Comparison of ENCODE assay signal across 13 mouse cellular contexts in genomic region chr11:75687343-75687993, GRCm38 (mm10). TPM values are rescaled to one million over a fixed set of nuclear protein-coding genes. Genes with fewer than 3 reads are reported as not detected.
DNase-seq lines count a peak whose midpoint lies in the region; ATAC-seq and TF ChIP-seq lines count a peak whose summit lies in the region.
"Had no signal": no experiment of that assay in that cellular context is flagged by ENCODE, and none has a peak within 500 bp of the region (broad histone marks: within the 10 kb centered on the region; RNA-seq: fewer than 3 reads in every experiment).

No protein-coding gene starts in this region.

- H3K9ac ChIP-seq in liver, embryonic 15.5 days = no peak overlapping the region
- no peak overlapping the region for H3K9ac ChIP-seq in liver, embryonic 12.5 days

- H3K27ac ChIP-seq in gastrocnemius, adult 2 months = peak overlapping the region; percentile 63
- H3K27ac ChIP-seq in liver, embryonic 15.5 days (replicated peaks) = 0 out of 2 replicates have a peak overlapping the region, but pooled peaks have one; percentile 2
- no peak overlapping the region for H3K27ac ChIP-seq in liver, embryonic 12.5 days
- H3K27ac ChIP-seq: left cerebral cortex, adult 2 months; midbrain, embryonic 10.5 days had no signal

- H3K4me3 ChIP-seq in gastrocnemius, adult 2 months = no peak overlapping the region
- no peak overlapping the region for H3K4me3 ChIP-seq in liver, embryonic 15.5 days (replicated peaks)
- H3K4me3 ChIP-seq in liver, embryonic 12.5 days = no peak overlapping the region
- H3K4me3 ChIP-seq: left cerebral cortex, adult 2 months; midbrain, embryonic 10.5 days had no signal

- H3K27me3 ChIP-seq in liver, embryonic 15.5 days = no peaks in the 10 kb centered on the region
- H3K27me3 ChIP-seq in liver, embryonic 12.5 days (replicated peaks) = no peaks in the 10 kb centered on the region

- intact Hi-C loops in gastrocnemius, adult 2 months (cut with DNase I) = no loop called here
- intact Hi-C loops in left cerebral cortex, postnatal 14 days (cut with DNase I) = no loop called here

- ATAC-seq in liver, embryonic 15.5 days (ENCODE audit: insufficient read depth) = no peak
- ATAC-seq in liver, embryonic 12.5 days = no peak

- H3K9me3 ChIP-seq in liver, embryonic 15.5 days (replicated peaks) = no peaks in the 10 kb centered on the region
- H3K9me3 ChIP-seq in liver, embryonic 12.5 days (replicated peaks) = no peaks in the 10 kb centered on the region
- H3K9me3 ChIP-seq: midbrain, embryonic 10.5 days had no signal

- H3K36me3 ChIP-seq in liver, embryonic 15.5 days (replicated peaks) = peaks cover 75% of the 10 kb centered on the region
- peaks cover 73% of the 10 kb centered on the region for H3K36me3 ChIP-seq in liver, embryonic 12.5 days

- H3K4me1 ChIP-seq in liver, embryonic 15.5 days (replicated peaks) = peaks cover 16% of the 10 kb centered on the region
- H3K4me1 ChIP-seq in liver, embryonic 12.5 days = peaks cover 27% of the 10 kb centered on the region
- H3K4me1 ChIP-seq: midbrain, embryonic 10.5 days had no signal

- H3K4me2 ChIP-seq in liver, embryonic 15.5 days = no peak overlapping the region
- H3K4me2 ChIP-seq in liver, embryonic 12.5 days = no peak overlapping the region

- WGBS in liver, embryonic 15.5 days (ENCODE audit: insufficient replicate concordance) = 24% methylated on average over 2 of the region's 2 CpGs
- 44% methylated on average over 2 of the region's 2 CpGs for WGBS in liver, embryonic 12.5 days (ENCODE audit: insufficient replicate concordance)

- no peak for TF ChIP-seq CTCF in gastrocnemius, adult 2 months (IDR thresholded peaks at IDR 0.05)

- no peak for DNase-seq in gastrocnemius, adult 2 months
- no peak for DNase-seq in gastrocnemius, postnatal 4 days (ENCODE audit: low spot score in 2 of 2)
- peak; percentile 22 for DNase-seq in induced T-regulatory cell, adult 2 months (ENCODE audit: low read depth)
- peak; percentile 53 for DNase-seq in yolk sac, embryonic 10.5 days (ENCODE audit: low spot score)
- no peak for DNase-seq in left cerebral cortex, postnatal 14 days (ENCODE audit: low spot score in 2 of 2)
- no peak for DNase-seq in right cerebral cortex, postnatal 10 days (ENCODE audit: low spot score in 2 of 2)
- DNase-seq: cerebellum, postnatal 36 days; heart, postnatal 36 days; lung, adult 18-20 months had no signal

RNA-seq across cellular contexts. Expression of gene Crk, which starts 8.4 kb away (rescaled TPM):
- 10 to 100 TPM; 53.4 to 64.3 TPM for total RNA-seq in gastrocnemius, adult 2 months (2021)
- total RNA-seq in gastrocnemius, postnatal 4 days (2021) = 10 to 100 TPM; 67.5 to 76.6 TPM
- polyA plus RNA-seq in liver, embryonic 15.5 days (2015; fragmentation: Nextera tagmentation; extraction: Ambion mirVana) = 32.3 and 33.9 TPM in 2 replicates
- polyA plus RNA-seq in liver, embryonic 12.5 days (2016; fragmentation: Nextera tagmentation; extraction: Ambion mirVana) = 50.2 and 53.6 TPM in 2 replicates
- 100 to 1,000 TPM; 119 to 132 TPM for total RNA-seq in left cerebral cortex, postnatal 14 days (2021)

RNA-seq across cellular contexts. Expression of gene Myo1c, which starts 37.2 kb away (rescaled TPM):
- 10 to 100 TPM; 34.1 to 43.9 TPM for total RNA-seq in gastrocnemius, adult 2 months (2021)
- total RNA-seq in gastrocnemius, postnatal 4 days (2021) = 10 to 100 TPM; 87.9 to 88.1 TPM
- polyA plus RNA-seq in liver, embryonic 15.5 days (2015; fragmentation: Nextera tagmentation; extraction: Ambion mirVana) = 20.6 and 24.5 TPM in 2 replicates
- polyA plus RNA-seq in liver, embryonic 12.5 days (2016; fragmentation: Nextera tagmentation; extraction: Ambion mirVana) = 34.6 and 35.5 TPM in 2 replicates
- 10 to 100 TPM; 20.5 to 21.7 TPM for total RNA-seq in left cerebral cortex, postnatal 14 days (2021)

RNA-seq across cellular contexts. Expression of gene Ywhae, which starts 45.2 kb away (rescaled TPM):
- 100 to 1,000 TPM; 545 to 577 TPM for total RNA-seq in gastrocnemius, adult 2 months (2021)
- total RNA-seq in gastrocnemius, postnatal 4 days (2021) = 100 to 1,000 TPM; 749 to 818 TPM
- polyA plus RNA-seq in liver, embryonic 15.5 days (2015; fragmentation: Nextera tagmentation; extraction: Ambion mirVana) = 198 and 218 TPM in 2 replicates
- 405 and 415 TPM in 2 replicates for polyA plus RNA-seq in liver, embryonic 12.5 days (2016; fragmentation: Nextera tagmentation; extraction: Ambion mirVana)
- total RNA-seq in left cerebral cortex, postnatal 14 days (2021) = 1,000 to 10,000 TPM; 1,280 to 1,321 TPM

RNA-seq across cellular contexts. Expression of gene Inpp5k, which starts 56.7 kb away (rescaled TPM):
- total RNA-seq in gastrocnemius, adult 2 months (2021) = 10 to 100 TPM; 25.9 to 27.4 TPM
- 10 to 100 TPM; 26.7 to 28.4 TPM for total RNA-seq in gastrocnemius, postnatal 4 days (2021)
- 16.0 and 18.3 TPM in 2 replicates for polyA plus RNA-seq in liver, embryonic 15.5 days (2015; fragmentation: Nextera tagmentation; extraction: Ambion mirVana)
- polyA plus RNA-seq in liver, embryonic 12.5 days (2016; fragmentation: Nextera tagmentation; extraction: Ambion mirVana) = 15.0 and 15.8 TPM in 2 replicates
- 10 to 100 TPM; 43.2 to 44.4 TPM for total RNA-seq in left cerebral cortex, postnatal 14 days (2021)

Comparison
In these comparisons a context has a peak if more than half of its experiments do, and no peak if none do; other contexts are left out.
1. DNase-seq: peak in induced T-regulatory cell, adult 2 months (single experiment) and yolk sac, embryonic 10.5 days (single experiment); none in gastrocnemius, adult 2 months (single experiment), gastrocnemius, postnatal 4 days (0 of 2), left cerebral cortex, postnatal 14 days (0 of 2) and right cerebral cortex, postnatal 10 days (0 of 2).